Mouse (Mus musculus) lung, postnatal 14 days (tissue): Measurements from ENCODE around the gene Zfp213.
"Not testable (repeated sequence)": the region's sequence is repeated elsewhere in the genome, so short reads cannot be mapped to it uniquely, and the experiment has no call there.

ENCODE experiments used
- DNase-seq: peaks from one replicate; pipeline ENCODE4 v3.0.0; 2021

The Zfp213 gene

GRCm38 (mm10) chr17:23542835-23543234 is 21.2 kb downstream of the Zfp213 start:
- no peak for DNase-seq

DNA sequence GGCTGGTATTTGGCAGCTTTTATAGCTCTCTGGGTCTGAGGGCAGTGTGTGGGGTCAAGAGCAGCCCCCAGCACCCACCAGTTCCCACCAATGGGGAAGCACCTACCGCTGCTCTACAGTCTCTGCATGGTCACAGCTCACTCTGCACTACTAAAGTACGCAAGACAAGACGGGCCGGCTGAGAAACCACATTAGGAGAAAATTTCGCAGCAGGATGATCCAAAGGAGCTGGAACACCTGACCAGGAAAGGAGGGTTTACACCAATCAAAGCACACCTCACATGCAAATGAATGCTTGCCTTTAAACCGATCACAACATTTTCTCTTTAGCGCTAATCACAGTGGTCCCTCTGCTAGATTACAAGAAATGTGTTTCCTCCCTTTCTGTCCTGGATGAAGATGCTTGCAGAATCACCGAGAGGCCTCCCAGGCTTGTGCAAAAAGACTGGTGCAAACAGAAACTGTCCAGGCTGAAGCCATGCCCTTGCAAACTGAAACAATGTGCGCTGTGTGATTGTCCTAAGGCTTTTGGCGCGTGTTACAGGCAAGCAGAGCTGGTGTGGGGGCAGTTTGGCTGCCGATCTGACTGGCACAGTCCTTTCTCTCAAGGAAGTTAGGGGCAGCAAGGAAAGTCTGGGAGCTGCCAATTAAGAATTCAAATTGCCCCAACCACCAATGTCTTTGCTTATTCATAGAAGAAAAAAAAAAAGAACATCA is 21.9 kb downstream of the Zfp213 start:
- DNase-seq = no peak

DNA sequence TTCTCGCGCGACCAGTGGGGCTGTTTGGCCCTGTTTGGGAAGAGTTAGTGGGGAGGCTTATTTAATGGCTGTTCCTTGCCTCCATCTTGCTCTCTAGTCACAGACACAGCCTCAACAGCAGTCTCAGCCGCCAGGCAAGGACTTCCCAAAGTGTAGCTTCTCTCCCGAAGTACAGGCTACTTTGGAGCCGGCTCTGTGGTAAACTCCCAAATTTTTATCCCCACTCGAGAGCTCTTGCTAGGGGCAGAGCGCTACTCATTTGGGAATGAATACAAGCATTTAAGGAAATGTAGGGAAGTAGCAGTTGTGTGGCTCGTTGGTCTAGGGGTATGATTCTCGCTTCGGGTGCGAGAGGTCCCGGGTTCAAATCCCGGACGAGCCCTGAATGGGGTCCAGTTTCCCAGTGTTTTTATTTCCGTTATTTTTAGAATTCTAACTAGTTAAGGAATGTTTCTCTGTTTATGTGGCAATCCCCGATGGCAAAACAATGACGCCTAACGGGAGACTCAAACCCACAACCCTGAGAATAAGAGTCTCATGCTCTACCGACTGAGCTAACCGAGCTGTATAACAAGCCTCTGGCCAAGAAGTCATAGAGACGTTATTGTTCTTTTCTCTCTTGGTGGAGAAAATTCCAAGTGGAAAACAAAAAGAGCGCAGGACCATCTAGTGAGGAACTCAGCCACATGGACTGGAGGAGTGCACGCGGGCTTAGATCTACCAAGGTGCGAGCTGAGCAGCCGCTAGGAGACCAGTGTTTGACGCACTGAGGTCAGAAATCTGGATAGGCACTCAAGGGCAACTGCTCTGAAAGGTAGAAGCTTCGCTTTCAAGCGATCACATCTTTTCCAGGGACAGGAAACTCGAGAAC is 23.2 kb downstream of the Zfp213 start:
- DNase-seq = no peak

DNA sequence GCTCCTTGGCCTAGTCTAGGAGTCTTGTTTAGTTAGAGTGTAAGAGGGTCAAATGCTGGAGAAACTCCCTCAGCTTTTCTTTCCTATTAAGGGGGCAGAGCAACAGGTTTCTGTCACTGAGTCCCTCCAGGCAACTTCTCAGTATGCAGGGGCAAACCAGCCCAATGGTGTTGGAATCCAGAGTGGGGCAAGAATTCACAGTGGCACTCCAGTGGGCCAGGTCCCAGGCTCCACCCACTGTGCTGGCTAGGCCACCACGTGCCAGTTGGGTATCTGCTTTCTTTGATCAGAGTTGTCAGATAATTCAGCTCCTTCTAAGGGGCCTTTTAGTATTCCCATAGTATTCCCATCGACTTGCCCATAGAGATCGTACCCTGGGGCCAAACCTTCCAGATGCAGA is 23.9 kb downstream of the Zfp213 start:
- no peak for DNase-seq

GRCm38 (mm10) chr17:23539608-23540007 is 24.4 kb downstream of the Zfp213 start:
- no peak for DNase-seq

- DNase-seq = no peak
These were observed 25.6 kb downstream of the Zfp213 start for GRCm38 (mm10) chr17:23538299-23539015.

DNA sequence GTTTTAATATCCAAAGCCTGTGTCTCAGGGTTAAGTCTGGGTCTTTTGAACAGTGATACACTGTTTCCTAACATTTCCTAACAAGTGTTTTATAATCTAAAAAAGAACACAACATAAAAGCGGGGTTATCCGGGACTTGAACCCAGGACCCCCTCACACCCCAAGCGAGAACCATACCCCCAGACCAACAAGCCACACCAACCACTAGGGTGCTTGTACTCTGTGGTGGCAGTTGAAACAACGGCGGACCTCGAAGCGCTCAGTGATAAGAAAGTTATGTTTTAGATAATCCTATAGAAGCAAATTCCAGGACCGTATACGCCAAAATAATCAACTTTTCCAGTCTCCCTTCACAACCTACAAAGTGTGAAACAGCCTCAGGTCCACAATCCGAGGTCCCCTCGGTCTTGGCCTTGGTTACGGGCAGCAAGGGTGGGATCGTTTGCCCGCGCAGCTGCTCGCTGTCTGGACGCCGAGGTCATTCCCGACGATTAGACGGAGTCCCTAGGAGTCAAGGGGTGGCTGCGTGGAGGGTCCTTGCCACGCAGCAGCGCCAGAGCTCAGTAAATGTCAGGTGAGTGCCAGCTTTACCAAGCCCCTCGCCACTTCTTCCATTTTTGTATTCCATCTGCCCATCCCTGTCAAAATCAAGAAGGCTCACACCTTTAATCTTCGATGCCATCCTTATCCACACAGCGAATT is 26.3 kb downstream of the Zfp213 start:
- no peak for DNase-seq

DNA sequence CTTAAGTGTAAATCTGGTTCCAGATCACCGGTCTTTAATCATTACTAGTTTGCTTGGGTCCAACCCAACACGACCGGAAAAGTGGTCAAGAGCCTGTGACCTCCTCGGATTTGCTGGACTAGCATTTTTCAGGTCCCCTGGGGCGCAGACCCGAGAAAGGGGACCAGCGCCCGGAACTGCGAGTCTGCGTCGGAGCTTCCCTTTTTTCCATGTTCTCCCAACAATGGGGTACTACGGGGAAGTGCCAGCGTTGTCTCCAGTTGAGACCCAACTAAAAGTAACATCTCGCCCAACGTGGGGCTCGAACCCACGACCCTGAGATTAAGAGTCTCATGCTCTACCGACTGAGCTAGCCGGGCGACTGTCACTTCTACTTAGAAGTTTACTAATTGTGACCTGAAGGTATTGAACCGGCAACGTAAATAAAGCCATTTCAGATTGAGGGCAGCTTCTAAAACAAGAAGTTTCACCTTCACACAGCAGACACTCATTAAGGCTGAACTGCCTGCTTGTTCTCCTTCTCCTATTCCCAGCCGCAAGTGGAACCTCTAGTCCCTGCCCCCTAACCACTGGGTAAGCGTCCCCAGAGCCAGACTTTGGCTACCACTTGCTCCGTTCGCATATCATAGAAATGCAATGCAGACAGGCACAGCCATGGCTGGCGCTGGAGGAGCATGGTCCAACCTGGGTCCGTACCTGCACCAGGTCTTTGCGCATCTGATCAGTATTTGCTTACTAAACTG is 28.8 kb downstream of the Zfp213 start:
- not testable (repeated sequence) for DNase-seq

DNA sequence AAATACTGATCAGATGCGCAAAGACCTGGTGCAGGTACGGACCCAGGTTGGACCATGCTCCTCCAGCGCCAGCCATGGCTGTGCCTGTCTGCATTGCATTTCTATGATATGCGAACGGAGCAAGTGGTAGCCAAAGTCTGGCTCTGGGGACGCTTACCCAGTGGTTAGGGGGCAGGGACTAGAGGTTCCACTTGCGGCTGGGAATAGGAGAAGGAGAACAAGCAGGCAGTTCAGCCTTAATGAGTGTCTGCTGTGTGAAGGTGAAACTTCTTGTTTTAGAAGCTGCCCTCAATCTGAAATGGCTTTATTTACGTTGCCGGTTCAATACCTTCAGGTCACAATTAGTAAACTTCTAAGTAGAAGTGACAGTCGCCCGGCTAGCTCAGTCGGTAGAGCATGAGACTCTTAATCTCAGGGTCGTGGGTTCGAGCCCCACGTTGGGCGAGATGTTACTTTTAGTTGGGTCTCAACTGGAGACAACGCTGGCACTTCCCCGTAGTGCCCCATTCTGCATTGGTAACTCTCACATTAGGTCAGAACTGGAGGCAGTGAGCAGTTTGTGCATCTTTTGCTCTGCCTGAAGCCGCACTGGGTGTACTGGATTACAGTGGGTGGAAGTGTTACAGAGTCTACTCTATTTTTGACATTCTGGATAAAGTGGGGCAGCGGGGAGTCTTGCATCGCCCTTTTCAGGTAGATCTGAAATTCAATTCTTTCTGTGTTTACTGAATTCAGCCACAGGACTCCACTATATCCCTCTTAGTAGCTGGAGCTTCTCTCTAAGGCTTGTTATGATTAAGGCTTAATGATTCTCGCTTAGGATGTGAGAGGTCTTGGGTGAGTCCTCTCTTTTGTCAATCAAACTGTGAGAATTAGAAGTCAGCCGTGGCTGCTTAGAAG is 30.2 kb downstream of the Zfp213 start:
- not testable (repeated sequence) for DNase-seq

DNA sequence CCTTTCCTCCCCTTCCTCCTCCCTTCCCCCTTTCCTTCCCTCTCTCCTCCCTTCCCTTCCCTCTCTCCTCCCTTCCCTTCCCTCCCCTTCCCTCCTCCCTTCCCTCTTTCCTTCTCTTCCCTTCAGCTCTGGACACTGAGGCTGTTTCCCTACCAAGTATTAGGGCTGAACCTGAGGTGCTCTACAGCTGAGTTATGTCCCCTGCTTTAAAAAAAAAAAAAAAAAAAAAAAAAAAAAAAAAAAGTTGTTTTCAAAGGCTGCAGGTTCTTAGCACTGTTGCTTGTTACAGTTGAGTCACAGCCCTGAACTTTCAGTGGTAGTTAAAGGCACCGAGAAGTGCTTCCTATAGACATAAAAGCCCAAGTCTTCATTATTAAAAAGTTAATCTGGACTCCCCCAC is 32.6 kb downstream of the Zfp213 start:
- not testable (repeated sequence) for DNase-seq

GRCm38 (mm10) chr17:23522941-23523732 is 40.9 kb downstream of the Zfp213 start:
- DNase-seq = not testable (repeated sequence)

DNA sequence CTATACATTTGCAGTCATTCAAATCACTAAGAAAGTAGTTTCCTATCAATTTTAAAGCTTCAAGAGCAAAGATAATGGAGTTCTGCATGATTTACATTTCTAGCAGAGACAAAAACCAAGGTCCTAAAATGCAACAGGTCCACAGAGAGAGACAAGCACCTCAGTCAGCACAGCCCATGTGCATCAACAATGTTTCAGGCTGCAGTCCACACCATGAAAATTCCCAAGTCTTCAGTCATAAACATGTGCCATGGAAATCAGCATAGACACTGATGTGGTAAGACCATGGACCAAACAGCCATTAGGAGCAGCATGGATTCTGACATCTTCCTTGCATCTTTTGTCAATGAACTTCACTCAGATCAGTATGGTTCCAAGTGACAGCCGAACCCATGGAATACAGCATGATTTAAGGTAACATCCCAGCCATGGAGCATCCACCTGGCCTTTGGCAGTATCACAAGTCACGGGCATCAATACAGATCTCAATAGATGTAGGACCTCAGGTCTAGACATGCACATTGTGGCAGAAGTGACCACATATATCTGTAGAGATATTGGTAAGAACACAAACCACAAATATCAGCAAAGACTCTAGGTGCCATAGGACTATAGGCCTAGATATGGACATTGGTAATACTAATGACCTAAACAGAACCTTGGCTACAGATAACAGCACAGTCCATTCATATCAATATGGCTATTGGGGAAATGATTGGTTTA is 45.2 kb downstream of the Zfp213 start:
- no peak for DNase-seq
